Mouse (Mus musculus) adrenal gland, postnatal 14 days (tissue): ENCODE results near the gene Bdh2. TPM values are rescaled to one million over a fixed set of nuclear protein-coding genes. Genes with fewer than 3 reads are reported as not detected.

Experiments
- total RNA-seq: library from RNA; stranded (reverse); gene quantifications from 2 replicates; pipeline ENCODE4 v1.2.3, GENCODE M21; 2021

Gene Bdh2
- total RNA-seq, 1 experiment from 2014 or later: 3.0 TPM

Other genes with a start within 250 kb of the Bdh2 start
- gene Cenpe, start 68.7 kb upstream of the Bdh2 start, total RNA-seq: 6.3 and 8.7 TPM in 2 replicates
- gene Slc9b2, start 26.5 kb downstream of the Bdh2 start, total RNA-seq: 0.85 and 1.4 TPM in 2 replicates
- gene Slc9b1, start 66.8 kb downstream of the Bdh2 start, total RNA-seq: 0.79 and 1.3 TPM in 2 replicates
- gene Cisd2, start 142.7 kb downstream of the Bdh2 start, total RNA-seq: 30.2 and 31.1 TPM in 2 replicates
- gene Ube2d3, start 156.9 kb downstream of the Bdh2 start, total RNA-seq: 378 and 407 TPM in 2 replicates
- gene Manba, start 204.4 kb downstream of the Bdh2 start, total RNA-seq: 11.9 and 16.2 TPM in 2 replicates